Mouse (Mus musculus) inflammation-experienced regulatory T-cells, adult 6 months (primary cell): ENCODE data around the gene Ubald2. TPM values are rescaled to one million over a fixed set of nuclear protein-coding genes. Genes with fewer than 3 reads are reported as not detected.
"Not testable (repeated sequence)": the region's sequence is repeated elsewhere in the genome, so short reads cannot be mapped to it uniquely, and the experiment has no call there.

Source experiments
- ATAC-seq: one replicate; pipeline ENCODE4 v1.8.0; 2017
- polyA plus RNA-seq, 3 experiments: library from polyadenylated mRNA; unstranded; fragments of 100-300 nt; shearing (Covaris generic); gene quantifications; one replicate each; pipeline ENCODE4 v1.2.1; 2017

Ubald2 gene
- polyA plus RNA-seq = 10 to 100 TPM; 10.4 to 14.6 (median 10.6) TPM

DNA sequence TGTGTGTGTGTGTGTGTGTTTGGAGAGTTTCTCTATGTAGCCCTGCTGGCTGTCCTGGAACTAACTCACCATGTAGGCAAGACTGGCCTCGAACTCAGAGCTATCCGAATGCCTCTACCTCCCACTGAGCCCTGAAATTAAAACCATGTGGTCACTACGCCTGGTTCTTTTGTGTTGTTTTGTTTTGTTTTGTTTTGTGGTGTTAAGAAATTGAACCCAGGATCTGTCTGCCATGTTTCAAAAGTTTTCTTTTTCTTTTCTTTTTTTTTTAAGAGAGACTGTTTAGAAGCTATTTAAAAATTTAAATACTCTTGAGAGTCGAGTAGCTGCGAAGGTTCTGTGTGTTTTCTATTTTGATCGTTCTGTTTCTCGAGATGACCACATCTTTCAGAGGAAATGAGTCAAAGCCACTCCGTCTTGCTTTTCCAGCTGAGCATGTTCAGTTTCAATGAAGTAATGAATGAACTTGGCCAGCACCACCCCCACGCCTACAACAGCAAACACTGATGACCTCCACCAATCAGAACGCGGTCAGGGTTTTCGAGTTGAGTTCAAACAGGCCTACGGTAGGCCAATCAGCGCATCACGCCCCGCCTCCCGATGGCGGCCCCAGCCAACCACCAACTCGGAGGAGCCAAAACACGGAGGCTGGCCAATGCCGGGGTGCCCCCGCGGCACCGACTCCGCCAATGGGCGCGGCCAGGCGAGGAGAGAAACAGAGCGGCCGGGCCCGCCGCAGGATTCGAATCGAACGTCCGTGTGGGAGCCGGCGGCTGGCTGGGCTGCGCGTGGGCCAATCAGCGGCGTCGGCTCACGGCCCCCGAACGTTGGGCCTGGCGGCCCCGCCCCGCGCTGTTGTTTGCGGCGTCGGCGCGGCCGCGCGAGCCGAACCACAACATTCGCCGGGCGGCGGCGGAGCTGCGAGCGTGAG is at the start of gene Ubald2:
TSS of gene Ubald2 (plus strand) at position 739 of the 931 bp plus-strand sequence.
- ATAC-seq = peak; percentile 93

DNA sequence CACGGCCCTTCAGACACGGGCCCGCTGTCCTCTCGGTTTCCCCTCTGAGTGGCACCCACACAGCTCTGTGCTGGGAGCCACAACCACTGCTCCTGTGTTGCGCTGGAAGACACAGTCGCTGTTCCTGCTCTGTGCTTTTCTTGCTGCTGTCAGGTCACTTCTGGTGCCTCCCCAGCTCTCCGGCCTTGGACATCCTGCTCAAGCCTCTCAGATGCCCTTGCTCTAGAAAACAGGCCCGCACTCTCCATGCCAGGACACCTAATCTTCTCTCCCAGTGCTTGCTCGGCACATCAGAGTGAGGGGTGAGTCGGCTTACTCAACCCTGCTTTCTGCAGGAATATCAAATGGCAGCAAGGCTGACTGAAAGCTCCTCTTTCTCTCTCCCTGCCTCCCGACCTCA is 49.7 kb upstream of the Ubald2 start:
- ATAC-seq = no peak

DNA sequence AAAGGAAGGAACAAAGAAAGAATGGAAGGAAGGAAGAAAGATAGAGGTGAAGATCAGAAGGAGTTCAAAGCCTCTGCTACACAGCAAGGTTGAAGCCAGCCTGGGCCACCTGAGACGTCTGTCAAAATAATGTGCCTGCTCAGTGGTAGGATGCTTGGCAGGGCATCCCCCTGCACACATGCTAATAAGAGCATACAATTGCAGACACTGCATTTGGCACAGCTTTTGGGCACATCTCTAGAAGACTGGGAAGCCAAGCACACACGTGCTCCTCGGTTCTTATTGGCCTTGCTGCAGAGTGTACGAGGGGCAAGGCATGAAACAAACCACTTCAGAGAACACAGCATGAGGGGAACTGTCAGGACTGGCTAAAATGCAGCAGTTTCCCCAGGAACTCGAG is 47.9 kb upstream of the Ubald2 start:
- ATAC-seq = no peak

DNA sequence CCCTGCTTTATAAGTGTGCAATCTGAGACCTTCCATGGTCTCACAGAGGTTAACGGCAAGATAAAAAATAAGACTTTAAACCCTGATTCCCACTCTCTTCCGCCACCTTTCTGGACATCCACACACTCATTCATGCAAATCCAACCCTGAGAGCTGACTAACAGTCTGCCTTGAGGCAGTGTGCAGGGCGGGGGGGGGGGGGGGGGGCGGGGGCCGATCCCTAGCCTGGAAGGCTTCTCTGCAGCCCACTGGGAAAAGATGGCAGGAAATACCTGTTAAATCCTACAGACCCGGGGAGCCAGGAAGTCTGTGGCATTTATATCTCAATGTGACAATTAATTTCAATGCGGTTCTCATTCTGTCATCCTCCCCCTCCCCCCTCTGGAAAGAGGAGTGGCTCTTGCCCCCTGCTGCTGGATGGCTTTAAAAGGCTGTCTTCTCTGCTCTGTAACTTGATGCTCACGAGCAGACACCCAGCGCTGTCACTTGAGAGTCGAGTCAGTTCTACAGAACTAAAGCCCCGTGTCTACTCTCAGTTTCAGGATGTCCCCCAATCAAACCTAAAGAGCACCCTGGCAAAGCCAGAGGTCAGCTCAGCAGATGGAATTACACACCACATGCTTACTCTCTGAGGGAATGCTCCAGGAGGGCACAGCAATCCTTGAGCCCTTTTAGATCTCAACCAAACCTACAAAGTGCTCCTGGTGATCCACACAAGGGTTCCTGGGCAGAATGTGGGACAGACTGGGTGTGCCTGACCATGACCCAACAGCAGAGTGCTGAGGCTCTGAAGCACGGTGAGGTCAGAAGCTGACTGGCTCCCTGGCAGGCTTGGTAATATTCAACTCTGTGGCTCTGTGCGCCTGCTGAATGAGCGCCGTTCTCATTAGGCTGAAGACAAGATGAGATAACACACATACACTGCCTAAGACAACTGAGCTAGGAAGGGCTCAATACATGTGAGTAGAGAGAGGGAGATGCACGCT is 46.5 kb upstream of the Ubald2 start:
- ATAC-seq = no peak

DNA sequence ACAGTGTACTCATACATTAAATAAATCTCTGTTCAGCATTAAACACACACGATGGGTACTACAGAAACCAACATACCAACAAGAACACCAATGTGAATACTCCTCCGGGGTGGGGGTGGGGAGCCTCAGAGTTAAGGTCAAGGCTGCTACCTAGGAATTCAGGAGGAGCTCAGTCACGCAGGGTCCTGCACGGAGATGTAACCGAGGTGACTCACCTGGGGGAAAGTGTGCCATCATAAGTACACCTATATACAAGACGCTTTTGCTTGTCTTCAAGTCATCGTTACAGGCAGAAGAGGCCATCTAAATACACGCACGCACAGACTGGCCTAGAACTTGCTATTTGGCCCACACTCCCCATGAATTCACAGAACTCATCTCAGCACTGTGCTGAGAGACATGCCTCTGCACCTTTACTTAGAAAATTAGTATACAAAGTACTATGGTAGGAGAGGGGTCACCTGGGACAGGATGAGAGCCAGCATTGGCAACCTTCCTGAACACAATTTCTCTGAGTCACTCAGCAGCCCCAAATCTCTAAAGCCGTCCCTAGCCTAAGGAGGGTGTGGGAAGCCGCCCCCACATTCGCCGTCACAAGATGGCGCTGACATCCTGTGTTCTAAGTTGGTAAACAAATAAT is 44.9 kb upstream of the Ubald2 start:
- ATAC-seq = peak; percentile 81

DNA sequence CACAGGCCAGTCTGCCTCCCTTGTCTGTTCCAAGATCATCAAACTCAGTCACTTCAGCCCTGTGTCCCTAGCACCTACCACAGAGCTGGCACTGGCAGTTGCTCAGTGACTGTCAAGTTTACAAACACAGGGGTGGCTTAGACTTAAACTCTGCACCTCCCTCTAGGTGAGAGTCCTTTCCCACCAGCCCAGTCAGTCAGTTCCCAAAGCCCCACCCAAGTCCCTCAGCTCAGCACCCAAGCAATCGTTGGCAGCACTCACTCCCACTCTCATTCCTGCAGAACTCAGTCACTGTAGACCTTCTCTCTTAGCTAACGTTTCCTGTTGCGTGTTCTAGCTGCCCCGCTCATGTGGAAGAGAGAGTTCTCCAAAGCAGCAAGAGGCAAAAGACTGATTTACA is 39.1 kb upstream of the Ubald2 start:
- ATAC-seq = peak; percentile 68

DNA sequence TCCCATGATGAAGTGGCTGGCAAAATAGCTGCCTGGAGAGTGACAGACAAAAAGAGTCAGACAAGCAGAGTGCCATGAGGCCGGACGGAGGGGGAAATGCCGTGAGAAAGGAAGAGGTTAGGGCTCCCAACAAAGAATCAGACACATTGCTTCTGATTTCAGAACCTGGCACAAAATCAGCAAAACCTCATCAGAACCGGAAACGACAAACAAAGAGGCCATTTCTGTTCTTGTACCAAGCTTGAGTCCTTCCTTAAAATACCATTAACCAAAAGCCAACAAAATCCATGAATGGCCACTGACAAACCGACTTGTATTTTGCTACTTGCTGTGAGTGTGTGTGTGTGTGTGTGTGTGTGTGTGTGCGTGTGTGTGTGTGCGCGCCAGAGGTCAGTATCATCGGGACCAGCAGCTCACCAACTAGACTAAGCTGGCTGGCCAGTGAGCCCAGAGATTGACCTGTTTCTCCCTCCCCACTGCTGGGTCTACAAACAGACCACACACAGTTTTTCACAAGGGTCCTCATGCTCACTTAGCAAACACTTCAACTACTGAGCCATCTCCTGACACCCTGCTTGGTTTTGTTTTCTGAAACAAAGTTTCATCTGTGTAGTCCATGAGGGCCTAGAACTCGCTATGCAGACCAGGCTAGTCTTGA is 37.5 kb upstream of the Ubald2 start:
- no peak for ATAC-seq

DNA sequence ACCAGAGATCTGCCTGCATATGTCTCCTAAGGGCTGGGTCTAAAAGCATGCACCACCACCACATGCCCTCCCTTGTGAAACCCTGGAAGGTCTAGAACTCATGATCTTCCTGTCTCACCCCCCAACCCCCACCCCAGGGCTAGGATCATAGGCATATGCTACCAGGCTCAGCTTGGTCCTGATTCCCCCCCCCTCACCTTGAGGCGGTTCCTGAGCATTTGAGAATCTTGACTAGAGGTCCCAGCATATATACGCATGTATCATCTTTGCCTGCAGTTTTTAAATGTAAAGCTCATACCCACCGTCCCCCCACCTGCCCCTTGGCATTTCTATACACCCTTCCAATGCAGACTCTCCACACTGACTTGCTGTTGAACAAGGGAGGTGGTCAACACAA is 37.0 kb upstream of the Ubald2 start:
- ATAC-seq = no peak

DNA sequence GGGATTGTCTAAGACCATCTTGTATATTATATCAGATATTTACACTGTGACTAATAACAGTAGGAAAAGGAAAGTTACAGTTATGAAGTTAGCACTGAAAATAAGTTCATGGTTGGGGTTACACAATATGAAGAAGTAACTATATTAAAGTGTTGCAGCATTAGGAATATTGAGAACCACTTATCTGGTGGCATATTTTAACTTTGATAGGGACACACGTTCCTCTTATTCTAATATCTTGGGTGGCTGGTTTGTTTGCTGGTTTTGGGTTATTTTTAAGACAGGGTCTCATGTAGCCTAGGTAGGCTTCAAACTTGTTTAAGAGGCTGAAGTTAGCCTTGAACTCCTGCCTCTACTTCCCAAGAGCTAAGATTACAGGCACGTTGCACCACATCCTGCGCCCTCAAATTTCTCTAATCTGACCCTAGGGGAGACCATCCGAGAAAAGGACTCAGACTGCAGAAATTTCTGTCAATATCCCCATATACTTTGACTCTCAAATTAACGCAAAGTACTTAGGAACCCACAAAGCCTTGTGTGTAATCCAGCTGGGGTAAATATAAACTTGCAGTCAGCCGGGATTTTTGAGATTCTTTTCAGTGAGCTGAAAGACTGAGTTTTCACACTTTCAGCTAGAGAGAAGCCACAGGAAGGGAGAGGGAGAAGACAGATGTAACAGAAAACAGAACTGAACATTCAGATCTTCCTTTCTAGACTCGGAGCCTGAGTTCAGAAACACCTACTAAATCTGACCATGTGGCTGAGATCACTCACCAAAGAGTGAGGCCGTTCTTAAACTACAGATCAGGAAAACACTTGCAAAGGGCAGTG is 36.2 kb upstream of the Ubald2 start:
- ATAC-seq = no peak

DNA sequence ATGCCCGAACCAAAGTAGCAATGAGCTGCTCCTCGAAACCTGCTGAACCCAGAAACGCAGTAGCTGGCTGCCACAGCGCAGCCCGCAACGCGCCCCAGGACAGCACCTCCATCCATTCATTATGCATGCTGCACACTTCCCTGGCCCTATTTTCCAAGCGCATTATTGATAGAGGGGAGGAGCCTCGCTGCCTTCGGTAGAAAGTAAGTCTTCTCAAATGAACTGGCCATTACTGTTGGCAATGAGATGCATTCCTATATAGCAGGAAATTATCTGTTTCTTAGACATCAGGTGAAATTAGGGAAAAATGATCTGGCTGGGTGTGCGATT is 35.6 kb upstream of the Ubald2 start:
- no peak for ATAC-seq

DNA sequence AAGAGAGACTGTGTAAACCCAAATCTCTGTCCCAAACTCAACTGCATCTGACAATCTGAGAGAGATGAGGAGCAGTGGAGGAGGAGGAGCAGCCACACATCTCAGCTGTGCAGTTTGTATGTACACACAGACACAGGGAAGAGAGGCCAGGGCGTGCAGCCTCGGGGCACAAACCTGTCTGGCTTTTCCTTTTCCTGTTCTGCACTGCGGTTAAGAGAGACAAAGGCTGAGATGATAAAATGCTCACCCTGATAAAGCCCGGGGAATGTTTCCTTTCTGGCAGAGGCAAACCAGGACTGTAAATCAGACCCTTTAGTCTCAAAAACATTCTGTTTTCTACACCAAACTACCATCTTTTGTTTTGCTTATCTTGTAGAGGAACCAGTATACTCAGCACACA is 33.3 kb upstream of the Ubald2 start:
- no peak for ATAC-seq

DNA sequence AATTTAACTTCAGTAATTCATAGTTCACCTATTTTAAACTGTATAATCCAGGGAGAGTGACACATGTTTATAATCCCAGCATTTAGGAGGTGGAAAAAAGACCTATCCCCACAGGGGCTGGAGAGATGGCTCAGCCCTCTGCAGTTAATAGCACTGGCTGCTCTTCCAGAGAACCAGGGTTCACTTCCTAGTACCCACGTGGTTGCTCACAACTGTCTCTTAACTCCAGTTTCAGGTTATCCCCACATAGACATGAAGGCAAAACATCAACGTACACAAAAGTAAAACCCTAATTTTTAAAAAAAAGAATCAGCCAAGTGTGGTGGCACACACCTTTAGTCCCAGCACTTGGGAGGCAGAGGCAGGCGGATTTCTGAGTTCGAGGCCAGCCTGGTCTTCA is 28.3 kb upstream of the Ubald2 start:
- ATAC-seq = no peak

DNA sequence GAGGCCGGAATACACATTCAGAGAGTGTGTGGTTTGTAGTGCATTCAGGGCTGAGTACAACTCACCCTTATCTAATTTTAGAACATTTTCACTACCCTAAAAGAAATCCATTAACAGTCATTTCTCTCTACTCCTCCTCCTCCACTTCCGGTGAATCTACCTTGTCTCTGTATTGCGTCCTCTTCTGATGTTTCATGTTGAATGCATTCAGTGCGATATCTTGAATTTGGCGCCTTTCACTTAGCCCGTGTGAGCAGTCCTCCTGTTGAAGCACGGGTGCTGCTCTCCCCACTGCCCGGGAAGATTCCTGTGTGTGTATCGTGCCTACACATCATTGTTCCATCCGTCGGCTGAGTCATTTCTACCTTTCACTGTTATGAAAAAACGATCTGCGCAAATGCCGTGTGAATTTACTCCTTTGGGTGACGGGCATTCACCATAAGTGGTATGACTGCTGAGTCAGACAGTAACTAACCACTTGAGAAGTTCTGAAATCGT is 27.6 kb upstream of the Ubald2 start:
- ATAC-seq = peak; percentile 89

DNA sequence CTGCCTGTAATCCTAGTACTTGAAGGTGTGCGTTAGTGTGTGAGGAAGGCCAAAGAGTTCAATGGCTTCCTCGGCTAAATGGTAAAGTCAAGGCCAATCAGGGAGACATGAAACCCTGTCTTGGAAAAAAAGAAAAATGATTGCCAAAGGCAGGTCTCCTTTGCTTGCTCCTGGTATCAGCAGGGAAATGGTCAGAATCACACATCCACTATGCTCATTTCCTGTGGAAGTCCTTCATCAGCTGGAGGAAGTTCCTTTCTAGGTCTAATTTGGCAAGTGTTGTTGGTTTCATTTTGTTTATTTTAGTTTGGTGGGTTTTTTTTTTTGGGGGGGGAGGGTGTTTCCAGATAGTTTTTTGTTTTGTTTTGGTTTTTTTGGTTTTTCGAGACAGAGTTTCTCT is 24.9 kb upstream of the Ubald2 start:
- ATAC-seq = no peak

DNA sequence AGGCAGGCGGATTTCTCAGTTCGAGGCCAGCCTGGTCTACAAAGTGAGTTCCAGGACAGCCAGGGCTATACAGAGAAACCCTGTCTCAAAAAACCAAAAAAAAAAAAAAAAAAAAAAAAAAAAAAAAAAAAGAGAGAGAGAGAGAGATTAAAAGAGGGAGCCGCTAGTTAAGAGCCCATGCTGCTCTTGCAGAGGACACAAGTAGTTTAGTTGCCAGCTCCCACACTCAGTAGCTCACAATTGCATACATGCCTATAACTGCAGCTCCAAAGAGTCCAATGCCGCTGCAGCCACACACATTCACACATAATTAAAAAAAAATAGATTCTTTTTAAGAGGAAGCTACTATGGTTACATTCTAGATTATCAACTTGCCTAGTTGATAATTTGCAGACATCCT is 23.5 kb upstream of the Ubald2 start:
- ATAC-seq = not testable (repeated sequence)

DNA sequence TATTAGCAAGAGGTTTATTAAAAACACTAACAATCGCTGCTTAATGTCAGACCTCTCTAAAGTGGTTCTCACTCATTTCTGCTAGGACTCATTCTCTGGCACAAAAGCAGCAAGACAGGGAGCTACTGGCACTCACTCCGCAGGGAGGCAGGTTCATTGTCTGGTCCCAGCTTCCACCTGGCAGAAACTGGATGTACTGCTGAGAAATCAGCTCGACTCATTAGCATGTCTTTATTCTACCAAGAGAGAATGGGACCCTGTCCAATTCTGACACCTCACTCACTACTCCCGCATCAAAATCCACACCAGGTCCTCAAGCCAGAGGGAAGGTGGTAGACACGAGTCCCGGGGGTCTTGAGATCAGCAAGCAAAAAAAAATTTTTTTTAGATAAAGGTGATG is 22.3 kb upstream of the Ubald2 start:
- ATAC-seq = no peak

DNA sequence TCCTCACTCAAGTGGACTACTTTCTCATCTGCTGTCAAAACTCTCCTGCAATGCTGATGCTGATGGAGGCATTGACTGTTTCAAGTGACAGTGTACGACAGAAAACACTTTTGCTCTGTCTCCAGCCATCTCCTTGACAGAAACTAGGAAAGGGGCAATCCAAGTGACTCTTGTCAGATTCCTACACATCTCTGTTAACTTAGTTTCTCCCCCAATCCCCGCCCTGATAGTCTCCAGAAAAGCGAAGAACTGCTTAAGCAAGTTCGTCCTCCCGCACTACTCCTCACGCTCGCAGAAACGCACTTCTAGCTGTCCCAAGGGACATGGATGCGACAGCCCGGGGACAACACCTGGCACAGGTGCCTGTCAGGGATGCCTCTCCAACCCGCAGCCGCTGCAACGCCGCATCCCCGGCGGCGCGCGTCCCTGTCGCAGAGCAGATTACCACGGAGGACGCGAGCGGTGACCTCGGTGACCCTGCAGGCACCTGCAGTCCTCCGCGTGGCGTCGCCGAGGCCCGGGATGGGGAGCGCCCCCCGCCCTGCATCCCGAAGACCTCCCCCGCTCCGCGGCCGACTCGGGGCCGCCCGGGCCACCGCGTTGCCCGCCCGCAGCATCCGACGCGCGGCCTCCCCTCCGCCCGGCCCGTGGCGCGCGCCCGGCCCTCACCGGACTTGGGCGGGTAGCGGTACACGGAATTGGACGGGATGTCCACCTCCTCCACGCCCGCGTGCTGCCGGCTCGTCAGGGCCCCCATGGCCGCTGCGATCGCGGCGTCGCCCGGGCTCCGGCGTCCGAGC is 21.7 kb upstream of the Ubald2 start:
- peak; percentile 40 for ATAC-seq

DNA sequence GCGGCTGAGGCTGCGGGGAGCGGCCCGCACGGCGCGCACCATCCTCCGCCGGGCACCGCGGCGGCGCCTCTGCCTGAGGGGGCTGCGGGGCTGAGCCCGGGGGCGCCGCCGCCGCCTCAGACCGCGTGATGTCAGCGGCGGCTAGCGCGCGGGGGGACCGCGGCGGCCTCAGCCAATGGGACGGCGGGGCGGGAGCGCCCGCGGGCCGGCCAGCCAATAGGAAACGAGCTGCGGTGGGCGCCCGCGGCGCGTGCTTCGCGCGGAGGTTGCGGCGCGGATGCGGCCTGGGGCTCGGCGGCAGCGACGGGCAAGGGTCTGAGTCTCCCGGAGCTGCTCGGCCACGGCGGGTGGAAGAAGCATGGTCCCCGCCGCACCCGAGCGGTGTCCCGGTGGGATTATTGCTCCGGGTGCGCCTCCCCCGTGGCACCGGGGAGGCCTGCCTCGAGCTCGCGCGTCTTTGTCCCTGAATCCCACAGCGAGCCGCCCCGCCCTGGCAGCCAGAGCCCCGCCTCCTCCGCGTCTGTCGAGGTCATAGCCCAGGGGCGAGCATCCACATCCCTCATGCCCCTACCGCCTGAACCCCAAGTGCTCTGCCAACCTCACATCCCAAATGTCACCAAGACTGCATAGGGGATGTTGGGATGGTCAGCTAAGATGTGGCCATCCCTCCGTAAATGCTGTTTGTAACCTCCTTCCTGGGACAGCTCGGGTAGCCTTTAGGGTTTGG is 20.8 kb upstream of the Ubald2 start, which contains the start of gene Rnf157:
TSS of gene Rnf157 (minus strand) at position 129 of the 727 bp plus-strand sequence.
- ATAC-seq = peak; percentile 69

DNA sequence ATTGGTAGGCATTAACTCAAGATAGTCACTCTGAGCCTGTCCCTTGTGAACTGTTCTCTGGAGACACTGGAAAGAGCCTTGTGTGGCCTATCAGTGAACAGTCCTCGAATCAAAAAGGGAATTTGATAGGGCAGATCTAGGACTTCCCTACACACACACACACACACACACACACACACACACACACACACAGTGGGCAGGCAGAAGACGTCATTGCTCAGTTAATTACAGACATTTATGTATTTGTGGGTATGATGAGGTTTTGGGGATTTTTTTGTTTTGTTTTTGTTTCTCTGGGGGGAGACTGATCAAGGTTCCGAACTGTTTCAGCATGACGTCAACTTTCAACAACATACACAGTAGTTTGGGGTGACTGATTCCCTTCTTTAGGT is 20.3 kb upstream of the Ubald2 start:
- ATAC-seq = peak; percentile 50
